Mouse (Mus musculus): ENCODE data around the gene Tas2r115.

GRCm38 (mm10) chr6:132737935-132738334 is at the start of gene Tas2r115:
- TF ChIP-seq CTCF (IDR thresholded peaks at IDR 0.05; ENCODE audit: extremely low read depth, insufficient read depth, low read length) (no peak), POLR2A (IDR thresholded peaks at IDR 0.05; ENCODE audit: extremely low read depth, insufficient read depth, low read length) (no peak)
